Mouse (Mus musculus): ENCODE measurements around the gene Tgif2. TPM values are rescaled to one million over a fixed set of nuclear protein-coding genes. Genes with fewer than 3 reads are reported as not detected.
"Not testable (repeated sequence)": the region's sequence is repeated elsewhere in the genome, so short reads cannot be mapped to it uniquely, and the experiment has no call there.

The Tgif2 gene
- polyA plus RNA-seq, 1 experiment from 2014 or later = 13.7 TPM

DNA sequence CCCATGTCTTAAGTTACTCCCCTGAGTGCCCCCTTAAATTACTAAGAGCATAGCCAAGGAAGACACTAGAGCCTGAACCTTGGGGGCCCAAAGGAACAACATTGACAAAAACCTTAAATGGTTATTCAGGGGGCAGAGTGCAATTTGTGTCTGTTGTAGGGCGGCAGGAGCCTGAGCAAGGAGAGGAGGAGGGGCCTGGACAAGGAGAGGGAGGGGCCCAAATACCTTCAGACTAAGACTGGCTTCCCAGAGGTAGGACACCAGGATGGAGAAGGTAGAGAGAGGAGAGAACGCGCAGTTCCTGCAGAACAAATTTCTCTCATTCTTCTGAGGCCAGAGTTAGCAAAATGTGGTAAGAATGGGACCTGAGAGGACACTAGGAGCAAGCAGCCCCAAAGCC is 24.4 kb upstream of the Tgif2 start:
- H3K9ac ChIP-seq (replicated peaks; ENCODE audit: low read depth) = no peak overlapping the region

DNA sequence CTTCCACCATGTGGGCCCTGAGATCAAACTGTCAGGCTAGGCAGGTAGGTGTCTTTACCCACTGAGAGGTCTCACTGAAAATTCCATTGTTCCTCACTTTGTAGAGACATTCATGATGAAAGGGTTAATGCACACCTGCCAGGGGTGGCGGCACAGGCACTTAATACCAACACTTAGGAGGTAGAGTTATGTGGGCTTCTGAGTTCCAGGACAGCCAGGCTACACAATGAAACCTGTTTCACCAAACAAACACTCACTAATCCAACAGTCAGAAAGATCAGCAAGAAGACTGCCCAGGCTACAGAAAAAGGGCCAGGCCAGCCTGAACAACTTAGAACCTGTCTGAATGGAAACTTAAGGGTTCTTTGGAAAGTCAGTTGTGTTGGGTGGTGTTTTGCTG is 23.7 kb upstream of the Tgif2 start:
- TF ChIP-seq CTCF (IDR thresholded peaks at IDR 0.05) (no peak), EP300 (IDR thresholded peaks at IDR 0.05) (no peak)
- Histone ChIP-seq H3K4me2 (replicated peaks; ENCODE audit: low read depth, low read length) (no peak overlapping the region), H3K27ac (ENCODE audit: low read length) (no peak overlapping the region), H3K9ac (replicated peaks; ENCODE audit: low read depth) (no peak overlapping the region), H3K4me3 (ENCODE audit: low read depth, low read length) (no peak overlapping the region), H3K36me3 (ENCODE audit: insufficient read depth, low read length) (no peaks in the 10 kb centered on the region), H3K27me3 (replicated peaks; ENCODE audit: insufficient read depth, low read length) (no peaks in the 10 kb centered on the region), H3K4me1 (ENCODE audit: insufficient read depth, low read depth, low read length) (peaks cover 9% of the 10 kb centered on the region; the same call in 1 of the 2 replicates), H3K9me3 (ENCODE audit: low read length) (no peaks in the 10 kb centered on the region)
- peak; percentile 43 for DNase-seq (ENCODE audit: low spot score)
- ATAC-seq = peak; percentile 58
- whole genome bisulfite sequencing = 38% methylated on average over 1 of the region's 1 CpGs

More for the DNA sequence above, 24.4 kb upstream of the Tgif2 start:
- peaks cover 9% of the 10 kb centered on the region; the same call in 1 of the 2 replicates for H3K4me1 ChIP-seq (ENCODE audit: insufficient read depth, low read depth, low read length)
- no peak overlapping the region for H3K4me3 ChIP-seq (ENCODE audit: low read depth, low read length)
- H3K27ac ChIP-seq (ENCODE audit: low read length) = 0 out of 2 replicates have a peak overlapping the region, but pooled peaks have one; percentile 40
- WGBS = 56% methylated on average over 3 of the region's 3 CpGs
- TF ChIP-seq CTCF (IDR thresholded peaks at IDR 0.05) (no peak), EP300 (IDR thresholded peaks at IDR 0.05) (no peak)
- no peaks in the 10 kb centered on the region for H3K27me3 ChIP-seq (replicated peaks; ENCODE audit: insufficient read depth, low read length)
- H3K9me3 ChIP-seq (ENCODE audit: low read length) = no peaks in the 10 kb centered on the region
- no peak for ATAC-seq
- no peaks in the 10 kb centered on the region for H3K36me3 ChIP-seq (ENCODE audit: insufficient read depth, low read length)
- H3K4me2 ChIP-seq (replicated peaks; ENCODE audit: low read depth, low read length) = no peak overlapping the region
- no peak for DNase-seq (ENCODE audit: low spot score)

GRCm38 (mm10) chr2:156825128-156825527 is 14.7 kb upstream of the Tgif2 start:
- not testable (repeated sequence) for H3K9ac ChIP-seq (replicated peaks; ENCODE audit: low read depth); H3K9me3 ChIP-seq (ENCODE audit: low read length); H3K27me3 ChIP-seq (replicated peaks; ENCODE audit: insufficient read depth, low read length); H3K4me3 ChIP-seq (ENCODE audit: low read depth, low read length); DNase-seq (ENCODE audit: low spot score); ATAC-seq; H3K4me2 ChIP-seq (replicated peaks; ENCODE audit: low read depth, low read length); H3K27ac ChIP-seq (ENCODE audit: low read length); H3K36me3 ChIP-seq (ENCODE audit: insufficient read depth, low read length); H3K4me1 ChIP-seq (ENCODE audit: insufficient read depth, low read depth, low read length)
- WGBS = 87% methylated on average over 6 of the region's 6 CpGs
- peak; percentile 35 for TF ChIP-seq CTCF (IDR thresholded peaks at IDR 0.05)

- H3K9me3 ChIP-seq (ENCODE audit: low read length) = no peaks in the 10 kb centered on the region
- WGBS = 97% methylated on average over 11 of the region's 11 CpGs
These were observed 5.5 kb upstream of the Tgif2 start for GRCm38 (mm10) chr2:156834336-156834735.

DNA sequence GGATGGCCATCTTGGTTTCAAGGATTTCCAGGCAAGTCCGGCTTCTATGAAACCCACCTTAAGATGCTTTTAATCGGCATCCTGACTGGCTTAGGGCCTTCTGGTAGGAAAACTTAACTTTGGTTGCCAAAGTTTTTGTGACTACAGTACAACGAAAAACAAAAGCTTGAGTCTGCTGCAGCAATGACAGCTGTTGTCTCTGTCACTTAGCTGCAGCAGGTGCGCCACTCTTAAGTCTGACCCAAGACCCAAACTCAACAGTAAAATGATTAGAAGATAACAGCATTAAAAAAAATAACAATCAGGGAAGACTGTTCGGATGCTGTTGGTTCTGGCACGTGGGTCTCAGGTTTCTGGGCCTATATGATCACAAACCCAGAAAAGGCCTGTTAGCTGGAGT is 968 bp upstream of the Tgif2 start:
- Histone ChIP-seq H3K4me1 (ENCODE audit: insufficient read depth, low read depth, low read length) (peaks cover 21% of the 10 kb centered on the region), H3K4me3 (ENCODE audit: low read depth, low read length) (no peak overlapping the region), H3K4me2 (replicated peaks; ENCODE audit: low read depth, low read length) (no peak overlapping the region), H3K9me3 (ENCODE audit: low read length) (no peaks in the 10 kb centered on the region), H3K9ac (replicated peaks; ENCODE audit: low read depth) (no peak overlapping the region), H3K27me3 (replicated peaks; ENCODE audit: insufficient read depth, low read length) (no peaks in the 10 kb centered on the region), H3K27ac (ENCODE audit: low read length) (peak overlapping the region; percentile 85), H3K36me3 (ENCODE audit: insufficient read depth, low read length) (no peaks in the 10 kb centered on the region)
- WGBS = 55% methylated on average over 6 of the region's 6 CpGs
- ATAC-seq = no peak
- TF ChIP-seq CTCF (IDR thresholded peaks at IDR 0.05) (no peak), EP300 (IDR thresholded peaks at IDR 0.05) (no peak)
- no peak for DNase-seq (ENCODE audit: low spot score)

More at GRCm38 (mm10) chr2:156834336-156834735, 5.5 kb upstream of the Tgif2 start:
- Histone ChIP-seq H3K4me3 (ENCODE audit: low read depth, low read length) (no peak overlapping the region), H3K36me3 (ENCODE audit: insufficient read depth, low read length) (0 out of 2 replicates have a peak, but pooled peaks cover 8% of the 10 kb centered on the region), H3K27ac (ENCODE audit: low read length) (no peak overlapping the region), H3K4me2 (replicated peaks; ENCODE audit: low read depth, low read length) (no peak overlapping the region), H3K4me1 (ENCODE audit: insufficient read depth, low read depth, low read length) (no peaks in the 10 kb centered on the region), H3K27me3 (replicated peaks; ENCODE audit: insufficient read depth, low read length) (no peaks in the 10 kb centered on the region), H3K9ac (replicated peaks; ENCODE audit: low read depth) (no peak overlapping the region)
- ATAC-seq (no peak), DNase-seq (ENCODE audit: low spot score) (no peak)
- no peak for TF ChIP-seq CTCF (IDR thresholded peaks at IDR 0.05)
- no peak for TF ChIP-seq EP300 (IDR thresholded peaks at IDR 0.05)

- TF ChIP-seq CTCF (IDR thresholded peaks at IDR 0.05) = no peak
- no peak for TF ChIP-seq EP300 (IDR thresholded peaks at IDR 0.05)
- H3K36me3 ChIP-seq (ENCODE audit: insufficient read depth, low read length) = no peaks in the 10 kb centered on the region
- 1% methylated on average over 27 of the region's 79 CpGs for WGBS
- DNase-seq (ENCODE audit: low spot score) (peak; percentile 42), ATAC-seq (peak; percentile 35)
- H3K9ac ChIP-seq (replicated peaks; ENCODE audit: low read depth) = peak overlapping the region; percentile 65
- H3K4me1 ChIP-seq (ENCODE audit: insufficient read depth, low read depth, low read length) = peaks cover 28% of the 10 kb centered on the region
- peak overlapping the region; percentile 85 for H3K27ac ChIP-seq (ENCODE audit: low read length)
- H3K27me3 ChIP-seq (replicated peaks; ENCODE audit: insufficient read depth, low read length) = no peaks in the 10 kb centered on the region
- peak overlapping the region; percentile 82 for H3K4me3 ChIP-seq (ENCODE audit: low read depth, low read length)
- H3K4me2 ChIP-seq (replicated peaks; ENCODE audit: low read depth, low read length) = peak overlapping the region; percentile 92
- H3K9me3 ChIP-seq (ENCODE audit: low read length) = no peaks in the 10 kb centered on the region
These were observed 657 bp downstream of the Tgif2 start for GRCm38 (mm10) chr2:156840301-156841027.

Data from lung, postnatal 0 days (tissue).